Mouse (Mus musculus) large intestine, adult 2 months (tissue): ENCODE results near the gene Negr1. TPM values are rescaled to one million over a fixed set of nuclear protein-coding genes. Genes with fewer than 3 reads are reported as not detected.

Experiments
- DNase-seq: peaks from one replicate; pipeline ENCODE4 v3.0.0-alpha.2; 2012; ENCODE audit warnings: low read depth, low spot score
- WGBS: fragments of 180-500 bp; shearing (Covaris S2); methylation state at CpG from one replicate; pipeline ENCODE4 v1.1.7; 2018; 5-methylcytosine and 5-hydroxymethylcytosine counted together
- polyA plus RNA-seq: library from polyadenylated mRNA; depleted of rRNA; stranded (reverse); fragments of >200 nt; gene quantifications from 2 replicates; pipeline ENCODE4 v1.2.3, GENCODE M21; 2012

The Negr1 gene
- polyA plus RNA-seq, 1 experiment: 0.24 TPM

GRCm38 (mm10) chr3:157279717-157280116 is 718.1 kb downstream of the Negr1 start:
- no peak for DNase-seq

DNA sequence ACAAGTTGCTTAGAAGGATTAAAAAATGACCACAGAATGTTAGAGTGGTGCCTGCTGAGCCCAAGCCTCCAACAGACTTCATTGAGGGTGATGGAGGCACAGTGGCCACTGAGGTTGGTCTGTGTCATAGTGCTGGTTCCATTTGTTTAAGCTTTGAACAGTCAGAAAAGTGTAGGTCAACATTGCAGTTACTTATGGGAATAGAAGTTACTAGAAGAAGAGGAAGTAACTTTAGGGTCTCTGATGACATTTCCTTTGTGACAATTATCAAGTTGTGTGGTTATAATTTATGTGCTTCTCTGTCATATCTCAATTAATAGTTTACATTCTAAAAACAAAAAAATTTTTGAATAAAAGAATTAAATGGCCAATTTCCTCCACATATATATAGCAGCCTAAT is 719.7 kb downstream of the Negr1 start:
- no peak for DNase-seq

DNA sequence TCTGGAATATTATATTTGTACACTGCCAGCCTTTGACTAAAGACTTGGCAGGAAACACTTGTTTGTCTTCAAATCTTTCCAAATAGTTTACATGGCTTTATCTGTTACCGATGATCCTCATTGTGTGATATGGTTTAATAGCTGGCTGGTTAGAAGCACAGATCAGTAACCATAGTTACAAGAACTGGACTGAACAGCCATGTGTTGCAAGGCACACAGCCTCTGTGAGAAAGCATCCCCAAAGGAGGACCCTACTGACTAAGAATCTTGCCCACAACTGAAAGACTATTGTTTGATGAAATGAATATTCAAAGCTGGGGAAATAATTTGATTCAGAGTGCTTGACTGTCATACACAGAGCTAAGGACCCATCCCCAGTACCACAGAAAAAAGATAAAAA is 729.7 kb downstream of the Negr1 start:
- DNase-seq: no peak
- 60% methylated on average over 1 of the region's 1 CpGs for WGBS

DNA sequence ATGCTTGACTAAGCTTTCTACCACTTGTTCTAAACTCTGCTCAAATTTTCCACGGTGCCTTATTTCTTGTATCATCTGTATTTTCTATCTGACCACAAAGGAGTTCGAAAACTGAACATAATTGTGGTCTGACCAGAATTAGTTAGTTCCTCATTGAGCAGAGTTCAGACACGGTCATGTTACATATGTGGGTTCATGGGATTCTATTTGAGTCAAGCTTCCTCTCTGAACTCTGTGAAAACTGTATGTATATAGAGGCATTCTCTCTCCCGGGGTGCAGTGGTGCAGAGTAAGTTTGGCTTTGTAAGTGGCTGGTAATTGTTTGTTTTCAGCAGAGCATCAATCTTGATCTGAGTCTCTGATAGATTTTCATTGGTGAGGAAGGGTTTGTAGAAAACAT is 735.6 kb downstream of the Negr1 start:
- 82% methylated on average over 4 of the region's 4 CpGs for WGBS
- DNase-seq: no peak

DNA sequence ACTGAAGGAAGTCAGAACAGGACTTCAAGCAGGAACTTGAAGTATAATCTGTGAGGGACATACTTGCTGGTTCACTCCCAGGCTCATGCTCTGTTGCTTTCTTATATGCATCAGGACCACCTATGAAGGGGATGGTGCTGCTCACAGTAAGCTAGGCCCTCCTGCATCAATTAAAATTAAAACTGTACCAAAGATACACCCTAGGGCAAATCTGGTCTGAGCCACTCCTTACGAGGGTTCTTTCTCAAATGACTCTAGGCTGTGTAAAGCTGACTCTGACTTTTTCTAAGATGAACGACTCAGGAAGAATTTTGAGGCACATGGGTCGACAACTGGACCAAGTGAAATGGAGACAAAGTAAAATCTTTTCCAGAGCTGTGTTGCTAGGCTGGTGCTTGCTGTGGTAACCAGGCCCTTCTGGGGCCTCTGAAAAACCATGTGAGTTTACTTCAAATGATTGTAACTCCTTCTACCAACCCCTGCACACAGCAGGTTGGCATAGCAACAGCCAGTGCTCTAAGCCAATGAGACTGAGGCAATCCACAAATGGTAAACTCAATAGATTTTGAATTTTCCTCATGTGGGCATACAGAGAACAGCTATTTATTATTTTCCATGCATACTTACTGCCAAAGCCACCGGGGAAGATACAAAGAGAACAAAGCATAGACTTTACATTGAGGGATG is 742.0 kb downstream of the Negr1 start:
- DNase-seq: no peak
- WGBS: 77% methylated on average over 4 of the region's 4 CpGs

DNA sequence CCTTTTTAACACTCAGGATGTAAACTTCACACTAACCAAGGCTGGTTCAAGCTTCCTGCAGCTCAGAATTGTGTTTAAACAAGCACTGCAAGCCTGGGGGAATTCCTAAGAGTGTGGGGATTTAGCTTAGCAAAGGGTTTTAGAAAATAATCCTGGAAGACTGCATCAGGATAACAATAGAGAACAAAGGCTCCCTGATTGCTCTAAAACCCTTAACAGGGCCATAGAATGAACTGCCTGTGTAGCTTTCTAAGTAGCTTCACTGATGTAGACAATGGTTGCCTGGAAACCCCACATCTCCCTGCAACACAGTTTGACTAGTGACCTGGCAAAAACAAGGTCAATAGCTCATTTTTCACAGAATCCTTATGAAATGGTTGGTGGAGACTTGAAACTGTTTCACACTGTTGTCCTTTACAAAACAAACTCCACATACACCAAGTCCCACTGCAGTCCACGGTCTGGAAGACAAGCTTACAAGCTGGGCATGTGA is 759.5 kb downstream of the Negr1 start:
- 92% methylated on average over 1 of the region's 1 CpGs for WGBS
- DNase-seq: no peak

- DNase-seq: no peak
- 68% methylated on average over 1 of the region's 1 CpGs for WGBS
These were observed 760.2 kb downstream of the Negr1 start for GRCm38 (mm10) chr3:157321834-157322233.

DNA sequence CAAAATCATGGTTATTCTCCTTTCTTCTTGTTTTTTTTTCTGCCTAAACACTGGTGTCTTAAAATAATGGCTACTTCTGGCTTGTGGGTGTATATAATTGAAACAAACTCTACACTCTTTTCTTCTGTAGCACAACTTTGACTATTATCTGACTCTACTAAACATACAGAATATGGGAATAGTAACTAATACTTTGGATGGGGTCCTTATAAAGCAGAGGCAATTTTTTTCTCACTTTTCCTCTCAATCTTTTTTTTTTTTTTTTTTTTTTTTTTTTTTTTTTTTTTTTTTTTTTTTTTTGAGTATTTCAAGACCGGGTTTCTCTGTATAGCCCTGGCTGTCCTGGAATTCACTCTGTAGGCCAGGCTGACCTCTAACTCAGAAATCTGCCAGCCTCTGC is 772.6 kb downstream of the Negr1 start:
- WGBS: 77% methylated on average over 1 of the region's 1 CpGs
- DNase-seq: no peak

GRCm38 (mm10) chr3:157349480-157349879 is 787.9 kb downstream of the Negr1 start:
- DNase-seq: no peak
- 84% methylated on average over 2 of the region's 2 CpGs for WGBS

DNA sequence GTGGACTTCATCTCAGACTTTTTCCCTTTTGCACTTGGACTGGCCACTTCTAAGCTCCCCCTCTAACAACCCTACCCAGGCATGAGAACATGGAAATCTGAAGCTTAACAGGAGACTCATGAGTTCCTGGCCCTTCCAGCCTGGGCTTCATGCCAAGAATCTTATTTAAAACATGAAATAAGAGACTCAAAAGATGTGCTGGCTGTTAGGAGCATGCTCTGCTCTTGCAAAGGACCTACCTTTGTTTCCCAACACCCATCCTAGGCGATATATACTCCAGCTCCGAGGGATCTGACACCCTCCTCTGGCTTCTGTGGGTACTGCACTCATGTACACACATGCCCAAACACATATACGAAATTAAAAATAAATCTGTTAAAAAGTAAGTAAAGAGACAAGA is 797.3 kb downstream of the Negr1 start:
- WGBS: 46% methylated on average over 3 of the region's 3 CpGs
- no peak for DNase-seq

DNA sequence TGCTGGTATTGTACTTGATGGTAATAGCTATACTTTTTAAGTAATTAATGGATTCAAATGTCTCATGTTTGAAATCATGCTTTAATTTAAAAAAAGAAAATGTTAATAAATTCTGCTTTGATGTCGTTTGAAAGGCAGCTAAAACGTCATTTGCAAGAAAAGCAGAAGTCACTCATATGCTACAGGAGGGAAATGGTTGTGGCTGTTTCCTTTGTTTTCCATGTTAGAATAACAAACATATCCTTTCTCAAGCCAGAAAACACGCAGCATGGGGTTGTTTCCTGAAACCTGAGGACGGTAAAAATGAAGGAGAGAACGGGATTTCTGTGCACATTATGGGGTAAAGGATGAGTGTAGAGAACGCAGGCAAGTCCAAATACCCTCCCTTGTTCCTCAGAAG is 798.2 kb downstream of the Negr1 start:
- WGBS: 75% methylated on average over 6 of the region's 6 CpGs
- DNase-seq: no peak
